ENCODE assay signal across 25 mouse cellular contexts in the genomic region with DNA sequence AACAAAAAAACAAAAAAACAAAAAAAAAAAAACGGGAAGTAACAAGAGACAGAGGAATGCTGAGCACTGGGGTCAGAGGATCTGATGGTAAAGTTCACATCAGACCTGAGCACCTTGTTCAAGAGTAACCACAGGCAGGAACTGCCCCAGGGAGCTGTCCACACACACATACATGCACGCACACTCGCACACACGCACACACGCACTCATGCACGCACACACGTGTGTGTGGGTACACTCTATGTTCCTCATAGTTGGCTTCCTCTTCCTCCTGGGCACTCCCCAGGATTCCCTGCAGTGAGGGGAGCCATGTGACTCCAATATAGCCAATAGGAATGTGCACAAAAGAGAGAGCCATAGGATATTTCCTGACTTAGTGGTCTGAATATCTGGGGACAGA.
DNase-seq lines count a peak whose midpoint lies in the region; ATAC-seq and TF ChIP-seq lines count a peak whose summit lies in the region.
"Had no signal": no experiment of that assay in that cellular context is flagged by ENCODE, and none has a peak within 500 bp of the region (broad histone marks: within the 10 kb centered on the region; RNA-seq: fewer than 3 reads in every experiment).

No protein-coding gene starts in this region.

- H3K4me3 ChIP-seq in MEL (ENCODE audit: control insufficient read depth in 1 of 2, insufficient read depth in 1 of 2, low read depth in 2 of 2, low read length in 2 of 2): no peak overlapping the region
- no peak overlapping the region for H3K4me3 ChIP-seq in midbrain, embryonic 11.5 days (ENCODE audit: low read depth, low read length)
- H3K4me3 ChIP-seq in left cerebral cortex, adult 2 months: no peak overlapping the region
- no peak overlapping the region for H3K4me3 ChIP-seq in lung, adult 2 months (replicated peaks; ENCODE audit: extremely low read depth, low read depth, low read length)
- H3K4me3 ChIP-seq: embryonic facial prominence, embryonic 13.5 days; embryonic facial prominence, embryonic 15.5 days; erythroblast, embryonic 14.5 days; forebrain, embryonic 10.5 days; forebrain, embryonic 12.5 days had no signal

- no peak overlapping the region for H3K4me2 ChIP-seq in midbrain, embryonic 11.5 days
- H3K4me2 ChIP-seq: embryonic facial prominence, embryonic 13.5 days; embryonic facial prominence, embryonic 15.5 days; forebrain, embryonic 12.5 days had no signal

- TF ChIP-seq EP300 in MEL (IDR thresholded peaks at IDR 0.05; ENCODE audit: low read depth in 1 of 2, low read length in 2 of 2): no peak

- TF ChIP-seq CTCF in MEL (IDR thresholded peaks at IDR 0.05 in 2 of 3, conservative IDR thresholded peaks at IDR 0.05 in 1 of 3; ENCODE audit: control insufficient read depth in 1 of 3, insufficient read depth in 1 of 3, low read depth in 2 of 3, low read length in 3 of 3, poor library complexity in 1 of 3, severe bottlenecking in 1 of 3): no peak
- no peak for TF ChIP-seq CTCF in left cerebral cortex, adult 2 months (IDR thresholded peaks at IDR 0.05)
- no peak for TF ChIP-seq CTCF in lung, adult 2 months (IDR thresholded peaks at IDR 0.05; ENCODE audit: insufficient read depth, low read length)

- no peak for TF ChIP-seq RAD21 in MEL (IDR thresholded peaks at IDR 0.05; ENCODE audit: low read depth, low read length)

- H3K27me3 ChIP-seq in MEL (ENCODE audit: control insufficient read depth in 1 of 2, insufficient read depth in 2 of 2, low read length in 2 of 2): no peaks in the 10 kb centered on the region
- no peaks in the 10 kb centered on the region for H3K27me3 ChIP-seq in midbrain, embryonic 11.5 days (ENCODE audit: control insufficient read depth, insufficient read depth, low read length)
- H3K27me3 ChIP-seq: CH12.LX; embryonic facial prominence, embryonic 13.5 days; embryonic facial prominence, embryonic 15.5 days; forebrain, embryonic 12.5 days had no signal

- intact Hi-C loops in left cerebral cortex, adult 2 months (cut with DNase I): loop anchor here (5.0 kb wide), 1 partner anchor 95 kb away; no protein-coding TSS in a partner anchor

- H3K79me2 ChIP-seq in MEL (ENCODE audit: control insufficient read depth, insufficient read depth, low read length, poor library complexity): no peaks in the 10 kb centered on the region

- peak; percentile 38 for DNase-seq in MEL (ENCODE audit: low read depth, low spot score)
- no peak for DNase-seq in midbrain, embryonic 11.5 days (ENCODE audit: low spot score, missing footprints)
- no peak for DNase-seq in left cerebral cortex, adult 2 months (ENCODE audit: extremely low spot score in 1 of 2, low spot score in 2 of 2)
- DNase-seq in lung, adult 2 months: no peak
- DNase-seq: adrenal gland, adult 2 months; adrenal gland, postnatal 10 days; adrenal gland, postnatal 25 days; B cell, adult 2 months; cerebellum, adult 11 months; cerebellum, adult 18-20 months; cerebellum, adult 8-10 months; cerebellum, adult 9-11 months; cerebellum, postnatal 36 days; embryo, embryonic 11 days had no signal

- H3K9ac ChIP-seq in MEL (ENCODE audit: control insufficient read depth, low read depth, low read length, poor library complexity, severe bottlenecking): no peak overlapping the region
- H3K9ac ChIP-seq in midbrain, embryonic 11.5 days (ENCODE audit: low read length): no peak overlapping the region
- H3K9ac ChIP-seq: embryonic facial prominence, embryonic 13.5 days; embryonic facial prominence, embryonic 15.5 days; forebrain, embryonic 12.5 days had no signal

- H3K36me3 ChIP-seq in MEL (ENCODE audit: control insufficient read depth in 1 of 2, insufficient read depth in 2 of 2, low read length in 2 of 2): 0 out of 4 replicates have a peak, but pooled peaks cover 0 to 2% of the 10 kb centered on the region in 2 experiments
- H3K36me3 ChIP-seq in midbrain, embryonic 11.5 days (ENCODE audit: control insufficient read depth, insufficient read depth, low read length): no peaks in the 10 kb centered on the region
- H3K36me3 ChIP-seq: embryonic facial prominence, embryonic 13.5 days; embryonic facial prominence, embryonic 15.5 days; forebrain, embryonic 10.5 days; forebrain, embryonic 12.5 days had no signal

- no peak overlapping the region for H3K27ac ChIP-seq in MEL (ENCODE audit: control insufficient read depth, low read depth, low read length)
- no peak overlapping the region for H3K27ac ChIP-seq in midbrain, embryonic 11.5 days (ENCODE audit: low read depth, low read length)
- H3K27ac ChIP-seq in left cerebral cortex, adult 2 months: no peak overlapping the region
- H3K27ac ChIP-seq: embryonic facial prominence, embryonic 13.5 days; embryonic facial prominence, embryonic 15.5 days; forebrain, embryonic 12.5 days had no signal

- H3K4me1 ChIP-seq in MEL (ENCODE audit: control insufficient read depth in 1 of 2, insufficient read depth in 2 of 2, low read length in 2 of 2): no peaks in the 10 kb centered on the region
- H3K4me1 ChIP-seq in midbrain, embryonic 11.5 days (ENCODE audit: control insufficient read depth, insufficient read depth, low read length): no peaks in the 10 kb centered on the region
- H3K4me1 ChIP-seq in lung, adult 2 months (ENCODE audit: control insufficient read depth, insufficient read depth, low read length): no peaks in the 10 kb centered on the region
- H3K4me1 ChIP-seq: embryonic facial prominence, embryonic 15.5 days had no signal

- H3K9me3 ChIP-seq in MEL (replicated peaks; ENCODE audit: insufficient read depth, low read length): no peaks in the 10 kb centered on the region
- no peaks in the 10 kb centered on the region for H3K9me3 ChIP-seq in midbrain, embryonic 11.5 days (ENCODE audit: control insufficient read depth, low read length)
- H3K9me3 ChIP-seq: embryonic facial prominence, embryonic 13.5 days; embryonic facial prominence, embryonic 15.5 days; forebrain, embryonic 10.5 days; forebrain, embryonic 12.5 days had no signal

- peak; percentile 56 for ATAC-seq in megakaryocyte, adult 5-6 weeks (ENCODE audit: poor library complexity, severe bottlenecking)
- ATAC-seq in megakaryocyte progenitor cell, adult 5-6 weeks (replicated peaks; ENCODE audit: poor library complexity): peak; percentile 71
- ATAC-seq in midbrain, embryonic 11.5 days (ENCODE audit: low FRiP score): no peak
- ATAC-seq: CD4-positive, CD25-positive, alpha-beta regulatory T cell, adult 4 months; forebrain, embryonic 14.5 days; forebrain, embryonic 16.5 days had no signal

- no peak for TF ChIP-seq POLR2A in MEL (IDR thresholded peaks at IDR 0.05; ENCODE audit: control insufficient read depth in 1 of 2, insufficient read depth in 1 of 2, low read depth in 1 of 2, low read length in 2 of 2, poor library complexity in 1 of 2)
- TF ChIP-seq POLR2A in lung, adult 2 months (IDR thresholded peaks at IDR 0.05; ENCODE audit: borderline replicate concordance, extremely low read depth, low read depth, low read length): no peak

- 95% methylated on average over 7 of the region's 7 CpGs for WGBS in midbrain, embryonic 11.5 days
- 88% methylated on average over 7 of the region's 7 CpGs for WGBS in lung, adult 2 months

TF ChIP-seq in MEL, 35 proteins besides CTCF, POLR2A, EP300 and RAD21:
- TF ChIP-seq HCFC1 (IDR thresholded peaks at IDR 0.05; ENCODE audit: low read depth, low read length): no peak
- TF ChIP-seq MAX (IDR thresholded peaks at IDR 0.05; ENCODE audit: low read length): no peak
- TF ChIP-seq CHD1 (IDR thresholded peaks at IDR 0.05; ENCODE audit: low read depth, low read length): no peak
- TF ChIP-seq MEF2A (IDR thresholded peaks at IDR 0.05; ENCODE audit: extremely low read depth, insufficient replicate concordance, low read depth, low read length, poor library complexity, severe bottlenecking): no peak
- TF ChIP-seq USF1 (IDR thresholded peaks at IDR 0.05; ENCODE audit: low read depth, low read length): peak; percentile 41; the same call in 1 of the 2 replicates
TF ChIP-seq in MEL: peak in this region for 1.
